Mouse (Mus musculus) CD4-positive naive resting alpha-beta T cell, adult 57 days (primary cell): ENCODE measurements around the gene G3bp1. TPM values are rescaled to one million over a fixed set of nuclear protein-coding genes. Genes with fewer than 3 reads are reported as not detected.

Source experiments
- total RNA-seq: library from RNA; stranded (reverse); gene quantifications from one replicate; pipeline ENCODE4 v1.2.4, GENCODE M21; 2023

The G3bp1 gene
- total RNA-seq: 80.2 TPM

DNA sequence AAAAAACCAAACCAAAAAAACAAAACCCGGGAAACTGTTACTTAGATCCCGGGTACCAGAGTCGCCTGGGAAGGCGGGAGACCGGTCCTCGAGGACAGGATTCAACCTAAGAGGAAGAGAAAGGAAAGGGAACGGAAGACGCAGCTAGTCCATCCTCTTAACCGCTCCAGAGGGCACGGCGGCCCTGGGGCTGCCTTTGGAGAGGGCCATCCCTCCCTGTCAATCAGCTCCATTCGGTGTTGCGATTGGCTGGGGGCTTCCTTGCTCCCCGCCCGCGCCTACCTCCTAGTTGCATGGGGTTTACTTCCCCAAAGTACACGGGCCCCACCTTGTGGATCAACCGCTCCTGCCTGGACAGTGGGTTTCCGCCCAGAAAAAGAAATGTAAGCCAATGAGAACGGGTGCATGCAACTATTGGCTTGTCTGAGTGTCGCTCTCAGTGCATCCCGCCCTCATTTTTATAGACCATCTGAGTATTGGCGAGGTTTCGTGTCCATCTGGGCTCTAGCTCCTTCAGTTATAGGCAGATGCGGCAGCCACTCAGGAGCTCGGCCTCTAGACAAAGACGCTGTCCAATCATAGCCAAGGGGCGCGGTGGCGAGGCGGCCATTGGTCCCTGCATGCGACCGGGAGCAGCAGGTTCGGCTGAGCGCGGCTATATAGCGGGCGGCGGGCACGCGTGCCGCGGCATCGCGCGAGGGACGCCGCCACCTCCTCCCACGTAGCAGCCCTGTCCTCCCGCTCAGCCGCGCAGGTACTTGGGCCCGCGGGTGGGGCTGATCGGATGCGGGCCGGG is at the start of gene G3bp1:
Gene G3bp1 (plus strand): TSS at position 638 of the 796 bp plus-strand sequence.

DNA sequence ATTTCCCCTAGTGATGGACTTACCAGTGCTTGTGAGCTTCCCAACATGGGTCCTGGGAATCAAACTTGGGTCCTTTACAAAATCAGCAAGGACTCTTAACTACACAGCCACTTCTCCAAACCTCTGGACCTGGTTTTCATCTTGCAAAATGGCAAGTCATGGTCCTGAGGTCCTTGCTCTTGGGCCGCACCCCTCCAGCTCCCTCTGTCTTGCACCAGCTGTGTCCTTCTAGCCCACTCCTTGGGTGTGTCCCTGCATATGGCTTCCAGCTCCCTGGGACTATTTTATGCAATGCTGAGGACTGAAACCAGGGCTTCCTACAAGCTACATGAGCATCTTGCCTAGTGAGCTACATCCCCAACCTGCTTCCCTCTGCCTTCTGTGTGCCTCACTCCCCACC is 46.5 kb upstream of the G3bp1 start, which contains the start of gene Sparc:
Gene Sparc (minus strand): TSS at position 206 of the 400 bp plus-strand sequence.

DNA sequence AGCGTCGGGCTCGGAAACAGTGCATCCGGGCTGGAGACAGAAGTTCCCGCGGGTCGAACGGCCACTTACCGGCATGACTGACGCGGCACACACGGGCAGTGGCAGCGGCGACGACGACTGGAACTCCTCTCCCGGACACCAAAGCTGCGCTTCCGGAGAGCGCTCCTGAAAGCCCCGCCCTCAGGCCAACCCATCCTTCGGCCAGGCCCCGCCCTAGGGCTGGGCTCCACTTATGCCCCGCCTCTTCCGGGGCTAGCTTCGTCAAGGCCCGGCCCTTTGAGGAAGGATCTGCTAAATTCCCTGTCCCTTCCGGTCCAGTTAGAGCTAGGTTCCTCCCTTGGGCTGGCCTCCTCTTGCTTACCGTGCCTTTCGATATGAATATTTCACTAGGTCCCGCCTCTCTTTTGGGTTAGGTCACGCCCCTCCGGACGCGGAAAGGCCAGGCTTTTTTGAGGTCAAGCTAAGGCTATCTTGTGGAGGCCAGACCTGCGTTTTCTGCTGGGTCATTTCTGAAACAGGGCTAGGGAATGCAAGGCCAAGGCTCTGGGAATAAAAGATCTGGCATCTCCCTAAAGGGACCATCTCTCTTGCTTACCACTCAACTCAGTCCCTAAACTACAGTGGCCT is 8.4 kb upstream of the G3bp1 start, which contains the start of gene Atox1:
Gene Atox1 (minus strand): TSS at position 221 of the 627 bp plus-strand sequence.

Other genes starting within 250 kb of the G3bp1 start
- 0.27 TPM for gene Fat2, start 133.1 kb upstream of the G3bp1 start, total RNA-seq
- gene Sparc, start 46.5 kb upstream of the G3bp1 start, total RNA-seq: 5.5 TPM
- 81.1 TPM for gene Atox1, start 8.4 kb upstream of the G3bp1 start, total RNA-seq
- not detected for gene Glra1, start 138.5 kb downstream of the G3bp1 start, total RNA-seq